Mouse (Mus musculus) mouse embryonic stem cell (cell line): ENCODE measurements around the gene Olfr223.
"Not testable (repeated sequence)": the region's sequence is repeated elsewhere in the genome, so short reads cannot be mapped to it uniquely, and the experiment has no call there.

Experiments
- in situ Hi-C, 2 experiments: fragments of 300-500 bp; cut with MboI; formaldehyde crosslinking; loops; 1 replicate in 1 of 2; 3 replicates in 1 of 2; pipeline ENCODE4 v1.14.3; 2019 to 2020; ENCODE audit warnings: low sequenced_read_pairs in 2 of 2, low pct_unique_long_range_greater_than_20kb in 1 of 2, mixed read lengths in 1 of 2; ENCODE audit not compliant: unreplicated experiment in 1 of 2

The Olfr223 gene

GRCm38 (mm10) chr11:59593189-59593588, at the start of gene Olfr223:
Gene Olfr223 (minus strand): TSS chr11:59593289.
- in situ Hi-C loops, result no loop called here

- in situ Hi-C loops, result loop anchor here in 1 of 2 experiments (25.0 kb wide), 1 partner anchor 95 kb away; no protein-coding TSS in a partner anchor
Observed at GRCm38 (mm10) chr11:59642420-59642819, 49.3 kb upstream of the Olfr223 start.

- in situ Hi-C loops, result loop anchor here in 1 of 2 experiments (25.0 kb wide), 1 partner anchor 96 kb away; no protein-coding TSS in a partner anchor
Observed at GRCm38 (mm10) chr11:59641227-59641626, 48.1 kb upstream of the Olfr223 start.

- in situ Hi-C loops, result loop anchor here in 1 of 2 experiments (25.0 kb wide), 1 partner anchor 97 kb away; no protein-coding TSS in a partner anchor
Observed at GRCm38 (mm10) chr11:59639957-59640643, 47.0 kb upstream of the Olfr223 start.

- in situ Hi-C loops, result loop anchor here in 1 of 2 experiments (25.0 kb wide), 1 partner anchor 100 kb away; no protein-coding TSS in a partner anchor
Observed at GRCm38 (mm10) chr11:59636695-59637414, 43.8 kb upstream of the Olfr223 start.

GRCm38 (mm10) chr11:59635821-59636694, 43.0 kb upstream of the Olfr223 start:
- in situ Hi-C loops, result loop anchor here in 1 of 2 experiments (25.0 kb wide), 1 partner anchor 101 kb away; no protein-coding TSS in a partner anchor

GRCm38 (mm10) chr11:59635251-59635795, 42.2 kb upstream of the Olfr223 start:
- in situ Hi-C loops, result loop anchor here in 1 of 2 experiments (25.0 kb wide), 1 partner anchor 102 kb away; no protein-coding TSS in a partner anchor

- in situ Hi-C loops, result loop anchor here in 1 of 2 experiments (25.0 kb wide), 1 partner anchor 103 kb away; no protein-coding TSS in a partner anchor
Observed at GRCm38 (mm10) chr11:59634001-59634660, 41.0 kb upstream of the Olfr223 start.

GRCm38 (mm10) chr11:59633037-59633436, 39.9 kb upstream of the Olfr223 start:
- in situ Hi-C loops, result loop anchor here in 1 of 2 experiments (25.0 kb wide), 1 partner anchor 104 kb away; no protein-coding TSS in a partner anchor

GRCm38 (mm10) chr11:59631980-59632379, 38.9 kb upstream of the Olfr223 start:
- in situ Hi-C loops, result loop anchor here in 1 of 2 experiments (25.0 kb wide), 1 partner anchor 105 kb away; no protein-coding TSS in a partner anchor

- in situ Hi-C loops, result loop anchor here in 1 of 2 experiments (10.0 to 25.0 kb wide), 2 partner anchors 107 to 155 kb away; partner anchors contain the start of gene Pld6
Observed at GRCm38 (mm10) chr11:59629871-59630270, 36.8 kb upstream of the Olfr223 start.

- in situ Hi-C loops, result loop anchor here in 1 of 2 experiments (10.0 to 25.0 kb wide), 2 partner anchors 109 to 157 kb away; partner anchors contain the start of gene Pld6
Observed at GRCm38 (mm10) chr11:59628177-59628576, 35.1 kb upstream of the Olfr223 start.

- in situ Hi-C loops, result loop anchor here in 1 of 2 experiments (10.0 to 25.0 kb wide), 2 partner anchors 111 to 159 kb away; partner anchors contain the start of gene Pld6
Observed at GRCm38 (mm10) chr11:59626192-59626591, 33.1 kb upstream of the Olfr223 start.

GRCm38 (mm10) chr11:59624017-59624630, 31.0 kb upstream of the Olfr223 start:
- in situ Hi-C loops, result loop anchor here in 1 of 2 experiments (10.0 kb wide), 1 partner anchor 161 kb away; the partner anchor contains the start of gene Pld6

GRCm38 (mm10) chr11:59622214-59622613, 29.1 kb upstream of the Olfr223 start:
- in situ Hi-C loops, result loop anchor here in 1 of 2 experiments (10.0 kb wide), 1 partner anchor 163 kb away; the partner anchor contains the start of gene Pld6

- in situ Hi-C loops, result not testable (repeated sequence)
Observed at GRCm38 (mm10) chr11:59616986-59617385, 23.9 kb upstream of the Olfr223 start.
